Mouse (Mus musculus) macrophage (primary cell): ENCODE data around the gene Pdcd1. TPM values are rescaled to one million over a fixed set of nuclear protein-coding genes. Genes with fewer than 3 reads are reported as not detected.
"Not testable (repeated sequence)": the region's sequence is repeated elsewhere in the genome, so short reads cannot be mapped to it uniquely, and the experiment has no call there.

Source experiments
- H3K27ac ChIP-seq: fragments of 350-480 bp; formaldehyde crosslinking; 2 replicates; pipeline ENCODE4 v1.9.0; 2021
- H3K36me3 ChIP-seq: fragments of 350-480 bp; formaldehyde crosslinking; 2 replicates; pipeline ENCODE4 v1.9.0; 2021; ENCODE audit errors: inconsistent target
- H3K4me3 ChIP-seq: fragments of 350-480 bp; formaldehyde crosslinking; 2 replicates; pipeline ENCODE4 v1.9.0; 2021; ENCODE audit errors: inconsistent target
- H3K79me2 ChIP-seq: fragments of 350-480 bp; formaldehyde crosslinking; 2 replicates; pipeline ENCODE4 v1.9.0; 2021; ENCODE audit errors: inconsistent target
- WGBS: methylation state at CpG from one replicate; pipeline ENCODE4 v1.1.7; 2026; ENCODE audit warnings: inconsistent platforms; ENCODE audit not compliant: missing documents; 5-methylcytosine and 5-hydroxymethylcytosine counted together
- polyA plus RNA-seq: library from polyadenylated mRNA; stranded (reverse); fragments of 250-400 nt; gene quantifications from 3 replicates; pipeline ENCODE4 v1.2.4, GENCODE M21; 2018; ENCODE audit warnings: inconsistent platforms
- total RNA-seq, 78 experiments: library from RNA; depleted of rRNA; stranded (reverse); fragments of 250-400 nt; gene quantifications; 1 replicate in 9 of 78; 2 replicates in 24 of 78; 3 replicates in 43 of 78; 4 replicates in 2 of 78; pipeline ENCODE4 v1.2.4; 2018; ENCODE audit warnings: inconsistent platforms in 56 of 78

Pdcd1 gene
- total RNA-seq (2018; cell fraction: chromatin; rRNA removed) = not detected
- total RNA-seq (2018; cell fraction: cytosol; rRNA removed) = not detected
- total RNA-seq (2018; cell fraction: nucleus; rRNA removed) = not detected
- not detected in 3 replicates for polyA plus RNA-seq

GRCm38 (mm10) chr1:94052373-94052772, at the start of gene Pdcd1:
Gene Pdcd1 (minus strand): TSS chr1:94052553.
- Histone ChIP-seq H3K79me2 (no peaks in the 10 kb centered on the region), H3K27ac (no peak within 1 kb of the TSS), H3K4me3 (no peak within 1 kb of the TSS), H3K36me3 (no peaks in the 10 kb centered on the region)
- 71% methylated on average over 5 of the region's 6 CpGs for WGBS

GRCm38 (mm10) chr1:94091788-94092187, 39.4 kb upstream of the Pdcd1 start:
- 56% methylated on average over 1 of the region's 1 CpGs for WGBS
- Histone ChIP-seq H3K79me2 (no peaks in the 10 kb centered on the region), H3K36me3 (no peaks in the 10 kb centered on the region), H3K27ac (no peak overlapping the region), H3K4me3 (no peak overlapping the region)

GRCm38 (mm10) chr1:94086311-94086898, 34.1 kb upstream of the Pdcd1 start:
- Histone ChIP-seq H3K36me3 (no peaks in the 10 kb centered on the region), H3K27ac (no peak overlapping the region), H3K79me2 (no peaks in the 10 kb centered on the region), H3K4me3 (no peak overlapping the region)
- 77% methylated on average over 5 of the region's 5 CpGs for WGBS

GRCm38 (mm10) chr1:94085324-94086105, 33.2 kb upstream of the Pdcd1 start:
- H3K79me2 ChIP-seq = no peaks in the 10 kb centered on the region
- no peak overlapping the region for H3K27ac ChIP-seq
- no peak overlapping the region for H3K4me3 ChIP-seq
- WGBS = 96% methylated on average over 5 of the region's 5 CpGs
- no peaks in the 10 kb centered on the region for H3K36me3 ChIP-seq

- WGBS = 95% methylated on average over 6 of the region's 6 CpGs
- no peaks in the 10 kb centered on the region for H3K36me3 ChIP-seq
These were observed 29.4 kb upstream of the Pdcd1 start for GRCm38 (mm10) chr1:94081761-94082160.

GRCm38 (mm10) chr1:94081191-94081590, 28.8 kb upstream of the Pdcd1 start:
- no peak overlapping the region for H3K4me3 ChIP-seq
- 80% methylated on average over 11 of the region's 11 CpGs for WGBS
- no peak overlapping the region for H3K27ac ChIP-seq
- no peaks in the 10 kb centered on the region for H3K36me3 ChIP-seq
- no peaks in the 10 kb centered on the region for H3K79me2 ChIP-seq

More at GRCm38 (mm10) chr1:94081761-94082160, 29.4 kb upstream of the Pdcd1 start:
- Histone ChIP-seq H3K27ac (no peak overlapping the region), H3K79me2 (no peaks in the 10 kb centered on the region), H3K4me3 (no peak overlapping the region)

- H3K36me3 ChIP-seq = no peaks in the 10 kb centered on the region
- no peak overlapping the region for H3K27ac ChIP-seq
- H3K4me3 ChIP-seq = no peak overlapping the region
- H3K79me2 ChIP-seq = no peaks in the 10 kb centered on the region
- 65% methylated on average over 15 of the region's 15 CpGs for WGBS
These were observed 28.4 kb upstream of the Pdcd1 start for GRCm38 (mm10) chr1:94080718-94081117.

- Histone ChIP-seq H3K4me3 (no peak overlapping the region), H3K36me3 (no peaks in the 10 kb centered on the region)
- 3% methylated on average over 9 of the region's 9 CpGs for whole genome bisulfite sequencing
These were observed 26.6 kb upstream of the Pdcd1 start for GRCm38 (mm10) chr1:94078835-94079440.

GRCm38 (mm10) chr1:94078314-94078713, 26.0 kb upstream of the Pdcd1 start:
- no peak overlapping the region for H3K4me3 ChIP-seq
- WGBS = 6% methylated on average over 3 of the region's 3 CpGs
- H3K36me3 ChIP-seq = no peaks in the 10 kb centered on the region
- no peak overlapping the region for H3K27ac ChIP-seq
- H3K79me2 ChIP-seq = no peaks in the 10 kb centered on the region

More at GRCm38 (mm10) chr1:94078835-94079440, 26.6 kb upstream of the Pdcd1 start:
- H3K79me2 ChIP-seq = no peaks in the 10 kb centered on the region
- no peak overlapping the region for H3K27ac ChIP-seq

GRCm38 (mm10) chr1:94076702-94077101, 24.3 kb upstream of the Pdcd1 start:
- Histone ChIP-seq H3K79me2 (no peaks in the 10 kb centered on the region), H3K27ac (no peak overlapping the region), H3K36me3 (no peaks in the 10 kb centered on the region), H3K4me3 (no peak overlapping the region)
- WGBS = 29% methylated on average over 1 of the region's 1 CpGs

- H3K4me3 ChIP-seq = no peak overlapping the region
- no peaks in the 10 kb centered on the region for H3K79me2 ChIP-seq
- WGBS = 26% methylated on average over 6 of the region's 6 CpGs
- H3K36me3 ChIP-seq = no peaks in the 10 kb centered on the region
- no peak overlapping the region for H3K27ac ChIP-seq
These were observed 22.4 kb upstream of the Pdcd1 start for GRCm38 (mm10) chr1:94074756-94075155.

- not testable (repeated sequence) for H3K79me2 ChIP-seq, H3K4me3 ChIP-seq, H3K36me3 ChIP-seq, H3K27ac ChIP-seq
- WGBS = 0% methylated on average over 1 of the region's 1 CpGs
These were observed 5.9 kb upstream of the Pdcd1 start for GRCm38 (mm10) chr1:94058281-94058680.

GRCm38 (mm10) chr1:94057401-94057800, 5.0 kb upstream of the Pdcd1 start:
- Histone ChIP-seq H3K36me3 (no peaks in the 10 kb centered on the region), H3K4me3 (no peak overlapping the region), H3K27ac (no peak overlapping the region), H3K79me2 (no peaks in the 10 kb centered on the region)
- WGBS = 97% methylated on average over 2 of the region's 2 CpGs

- no peak overlapping the region for H3K27ac ChIP-seq
- 33% methylated on average over 3 of the region's 3 CpGs for WGBS
These were observed 3.6 kb upstream of the Pdcd1 start for GRCm38 (mm10) chr1:94055966-94056365.

GRCm38 (mm10) chr1:94054481-94054880, 2.1 kb upstream of the Pdcd1 start:
- 92% methylated on average over 1 of the region's 1 CpGs for WGBS
- no peaks in the 10 kb centered on the region for H3K79me2 ChIP-seq
- no peak overlapping the region for H3K27ac ChIP-seq
- H3K36me3 ChIP-seq = no peaks in the 10 kb centered on the region
- H3K4me3 ChIP-seq = no peak overlapping the region

More at GRCm38 (mm10) chr1:94055966-94056365, 3.6 kb upstream of the Pdcd1 start:
- no peaks in the 10 kb centered on the region for H3K79me2 ChIP-seq
- H3K4me3 ChIP-seq = no peak overlapping the region
- H3K36me3 ChIP-seq = no peaks in the 10 kb centered on the region
